Mouse (Mus musculus): ENCODE measurements around the gene Mtch1. TPM values are rescaled to one million over a fixed set of nuclear protein-coding genes. Genes with fewer than 3 reads are reported as not detected.
A peak's percentile ranks its signal among the peaks of the same experiment; 100 is the strongest.

Gene Mtch1
- polyA plus RNA-seq, 1 experiment from 2014 or later: 370 TPM

DNA sequence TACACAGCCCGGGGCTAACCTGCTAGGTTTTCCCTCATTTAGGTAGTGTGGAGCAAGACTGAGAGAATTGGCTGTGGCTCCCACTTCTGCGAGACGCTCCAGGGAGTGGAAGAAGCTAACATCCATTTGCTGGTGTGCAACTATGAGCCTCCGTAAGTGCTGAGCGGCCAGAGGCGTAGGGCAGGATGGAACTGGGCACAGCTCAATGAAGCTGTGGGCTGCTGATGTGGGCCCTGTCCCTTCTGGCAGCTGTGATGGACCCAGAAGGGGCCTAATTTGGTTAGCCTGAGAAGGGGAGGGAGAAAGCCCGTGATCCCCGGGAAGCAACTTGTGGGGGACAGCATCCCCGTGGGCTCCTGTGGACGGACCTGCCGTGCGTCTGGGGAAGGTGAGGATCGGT lies 21.9 kb downstream of the Mtch1 start:
- Histone ChIP-seq H3K9ac (replicated peaks; ENCODE audit: low read length) (peak overlapping the region; percentile 58), H3K4me2 (ENCODE audit: low read depth, low read length) (peak overlapping the region; percentile 59; the same call in 1 of the 2 replicates), H3K9me3 (replicated peaks; ENCODE audit: control insufficient read depth, low read length) (no peaks in the 10 kb centered on the region), H3K36me3 (replicated peaks; ENCODE audit: control insufficient read depth, insufficient read depth, low read depth, low read length) (no peaks in the 10 kb centered on the region), H3K4me3 (ENCODE audit: low read depth, low read length) (no peak overlapping the region), H3K4me1 (ENCODE audit: control insufficient read depth, insufficient read depth, low read length) (peaks cover 5% of the 10 kb centered on the region), H3K27me3 (ENCODE audit: control insufficient read depth, insufficient read depth, low read length) (peaks cover 24% of the 10 kb centered on the region), H3K27ac (replicated peaks; ENCODE audit: low read depth, low read length) (no peak overlapping the region)
- no peak for ATAC-seq (replicated peaks; ENCODE audit: insufficient number of reproducible peaks, low FRiP score, low TSS enrichment, low read depth)
- WGBS: 42% methylated on average over 13 of the region's 13 CpGs
- DNase-seq (ENCODE audit: low spot score): no peak

DNA sequence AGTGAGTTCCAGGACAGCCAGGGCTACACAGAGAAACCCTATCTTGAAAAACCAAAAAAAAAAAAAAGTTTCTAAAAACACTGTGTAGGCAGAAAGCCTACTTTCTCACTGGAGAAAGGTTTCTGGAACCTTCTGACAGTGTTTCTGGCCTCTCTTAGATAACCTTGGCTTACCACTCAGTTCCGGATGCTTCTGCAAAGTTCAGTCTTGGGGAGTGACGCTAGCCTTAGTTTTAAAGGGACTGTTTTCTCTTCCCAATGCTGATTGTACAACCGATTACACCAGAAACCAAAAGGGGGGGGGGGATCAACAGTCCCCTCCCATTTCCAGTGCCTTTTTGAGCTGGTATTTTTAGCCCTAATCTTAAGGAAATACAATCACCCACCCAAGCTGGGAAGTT lies 24.1 kb downstream of the Mtch1 start:
- 84% methylated on average over 3 of the region's 3 CpGs for WGBS
- ATAC-seq (replicated peaks; ENCODE audit: insufficient number of reproducible peaks, low FRiP score, low TSS enrichment, low read depth): no peak
- no peak overlapping the region for H3K4me2 ChIP-seq (ENCODE audit: low read depth, low read length)
- H3K9me3 ChIP-seq (replicated peaks; ENCODE audit: control insufficient read depth, low read length): no peaks in the 10 kb centered on the region
- peaks cover 25% of the 10 kb centered on the region for H3K27me3 ChIP-seq (ENCODE audit: control insufficient read depth, insufficient read depth, low read length)
- H3K36me3 ChIP-seq (replicated peaks; ENCODE audit: control insufficient read depth, insufficient read depth, low read depth, low read length): no peaks in the 10 kb centered on the region
- no peak overlapping the region for H3K27ac ChIP-seq (replicated peaks; ENCODE audit: low read depth, low read length)
- H3K4me1 ChIP-seq (ENCODE audit: control insufficient read depth, insufficient read depth, low read length): peaks cover 5% of the 10 kb centered on the region
- no peak for DNase-seq (ENCODE audit: low spot score)
- no peak overlapping the region for H3K4me3 ChIP-seq (ENCODE audit: low read depth, low read length)
- no peak overlapping the region for H3K9ac ChIP-seq (replicated peaks; ENCODE audit: low read length)

DNA sequence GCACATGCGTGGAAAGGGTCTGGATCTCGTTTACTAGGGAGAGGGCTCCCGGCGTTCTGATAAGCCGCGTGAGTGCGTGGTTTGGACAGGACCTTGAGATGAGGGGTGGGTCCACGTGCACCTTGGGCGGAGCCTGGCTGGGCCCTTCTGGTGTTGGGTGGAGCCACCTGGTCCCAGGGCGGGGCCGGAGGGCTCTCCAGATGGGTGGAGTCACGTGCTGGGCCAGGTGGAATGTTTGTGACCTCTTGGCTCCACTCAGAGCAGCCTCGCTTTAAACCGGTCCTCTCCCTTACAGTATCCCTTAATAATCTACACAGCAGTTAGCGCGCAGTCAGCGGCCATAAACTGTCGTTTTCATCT lies 25.2 kb downstream of the Mtch1 start:
- Histone ChIP-seq H3K36me3 (replicated peaks; ENCODE audit: control insufficient read depth, insufficient read depth, low read depth, low read length) (no peaks in the 10 kb centered on the region), H3K9ac (replicated peaks; ENCODE audit: low read length) (no peak overlapping the region), H3K9me3 (replicated peaks; ENCODE audit: control insufficient read depth, low read length) (no peaks in the 10 kb centered on the region), H3K4me2 (ENCODE audit: low read depth, low read length) (peak overlapping the region; percentile 3), H3K4me3 (ENCODE audit: low read depth, low read length) (no peak overlapping the region; the same call in 1 of the 2 replicates), H3K27me3 (ENCODE audit: control insufficient read depth, insufficient read depth, low read length) (peaks cover 25% of the 10 kb centered on the region), H3K27ac (replicated peaks; ENCODE audit: low read depth, low read length) (no peak overlapping the region), H3K4me1 (ENCODE audit: control insufficient read depth, insufficient read depth, low read length) (peaks cover 5% of the 10 kb centered on the region)
- DNase-seq (ENCODE audit: low spot score): peak; percentile 62
- no peak for ATAC-seq (replicated peaks; ENCODE audit: insufficient number of reproducible peaks, low FRiP score, low TSS enrichment, low read depth)
- 8% methylated on average over 18 of the region's 18 CpGs for WGBS

DNA sequence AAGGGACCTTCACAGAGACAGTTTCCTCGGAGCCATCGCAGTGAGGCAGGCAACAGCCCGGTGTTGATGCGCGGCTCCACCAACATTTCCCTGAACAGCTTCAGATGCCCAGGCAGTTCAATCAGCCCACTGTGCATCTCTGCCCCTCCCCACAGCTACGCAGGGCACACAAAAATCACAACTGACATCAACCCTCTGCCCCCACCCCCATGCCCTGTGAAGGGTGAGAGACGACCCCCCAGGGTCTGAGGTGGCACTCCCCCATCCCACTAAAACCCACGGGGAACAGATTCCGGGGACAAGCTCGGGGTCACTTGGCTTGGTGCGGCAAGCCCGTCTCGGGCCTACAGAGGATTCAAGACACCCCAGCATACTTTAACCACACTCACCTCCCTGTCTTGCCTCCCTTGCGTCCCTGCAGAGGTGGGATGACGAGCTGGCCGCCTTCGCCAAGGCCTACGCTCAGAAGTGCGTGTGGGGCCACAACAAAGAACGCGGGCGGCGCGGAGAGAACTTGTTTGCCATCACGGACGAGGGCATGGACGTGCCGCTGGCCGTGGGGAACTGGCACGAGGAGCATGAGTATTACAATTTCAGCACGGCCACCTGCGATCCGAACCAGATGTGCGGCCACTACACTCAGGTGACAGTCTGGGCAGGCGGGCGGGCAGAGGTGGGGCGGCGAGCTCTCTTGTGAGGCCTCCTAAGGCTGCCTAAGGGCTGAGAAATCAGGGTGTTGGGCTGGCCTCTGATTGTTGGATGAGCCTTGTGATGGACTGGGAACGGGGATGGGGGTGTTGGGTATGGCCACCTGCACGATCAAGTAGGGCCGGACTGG lies 25.8 kb downstream of the Mtch1 start:
- Histone ChIP-seq H3K36me3 (replicated peaks; ENCODE audit: control insufficient read depth, insufficient read depth, low read depth, low read length) (no peaks in the 10 kb centered on the region), H3K27ac (replicated peaks; ENCODE audit: low read depth, low read length) (no peak overlapping the region), H3K9ac (replicated peaks; ENCODE audit: low read length) (0 out of 2 replicates have a peak overlapping the region, but pooled peaks have one; percentile 1), H3K4me2 (ENCODE audit: low read depth, low read length) (peak overlapping the region; percentile 3; the same call in 1 of the 2 replicates), H3K4me3 (ENCODE audit: low read depth, low read length) (no peak overlapping the region; the same call in 1 of the 2 replicates), H3K27me3 (ENCODE audit: control insufficient read depth, insufficient read depth, low read length) (peaks cover 25% of the 10 kb centered on the region), H3K9me3 (replicated peaks; ENCODE audit: control insufficient read depth, low read length) (no peaks in the 10 kb centered on the region), H3K4me1 (ENCODE audit: control insufficient read depth, insufficient read depth, low read length) (peaks cover 5% of the 10 kb centered on the region)
- 9% methylated on average over 41 of the region's 41 CpGs for WGBS
- DNase-seq (ENCODE audit: low spot score) (no peak), ATAC-seq (replicated peaks; ENCODE audit: insufficient number of reproducible peaks, low FRiP score, low TSS enrichment, low read depth) (no peak)

GRCm38 (mm10) chr17:29319881-29320639 lies 27.7 kb downstream of the Mtch1 start:
- Histone ChIP-seq H3K4me2 (ENCODE audit: low read depth, low read length) (no peak overlapping the region), H3K4me3 (ENCODE audit: low read depth, low read length) (no peak overlapping the region), H3K4me1 (ENCODE audit: control insufficient read depth, insufficient read depth, low read length) (peaks cover 3% of the 10 kb centered on the region; the same call in 1 of the 2 replicates), H3K9me3 (replicated peaks; ENCODE audit: control insufficient read depth, low read length) (no peaks in the 10 kb centered on the region), H3K27me3 (ENCODE audit: control insufficient read depth, insufficient read depth, low read length) (peaks cover 22% of the 10 kb centered on the region), H3K36me3 (replicated peaks; ENCODE audit: control insufficient read depth, insufficient read depth, low read depth, low read length) (no peaks in the 10 kb centered on the region), H3K27ac (replicated peaks; ENCODE audit: low read depth, low read length) (no peak overlapping the region), H3K9ac (replicated peaks; ENCODE audit: low read length) (no peak overlapping the region)
- ATAC-seq (replicated peaks; ENCODE audit: insufficient number of reproducible peaks, low FRiP score, low TSS enrichment, low read depth) (no peak), DNase-seq (ENCODE audit: low spot score) (no peak)
- 69% methylated on average over 8 of the region's 8 CpGs for WGBS

- WGBS: 93% methylated on average over 7 of the region's 7 CpGs
- Histone ChIP-seq H3K27me3 (ENCODE audit: control insufficient read depth, insufficient read depth, low read length) (peaks cover 22% of the 10 kb centered on the region), H3K27ac (replicated peaks; ENCODE audit: low read depth, low read length) (no peak overlapping the region), H3K9me3 (replicated peaks; ENCODE audit: control insufficient read depth, low read length) (no peaks in the 10 kb centered on the region), H3K4me1 (ENCODE audit: control insufficient read depth, insufficient read depth, low read length) (peaks cover 3% of the 10 kb centered on the region; the same call in 1 of the 2 replicates), H3K36me3 (replicated peaks; ENCODE audit: control insufficient read depth, insufficient read depth, low read depth, low read length) (no peaks in the 10 kb centered on the region), H3K4me3 (ENCODE audit: low read depth, low read length) (no peak overlapping the region), H3K4me2 (ENCODE audit: low read depth, low read length) (no peak overlapping the region), H3K9ac (replicated peaks; ENCODE audit: low read length) (no peak overlapping the region)
- DNase-seq (ENCODE audit: low spot score): no peak
- no peak for ATAC-seq (replicated peaks; ENCODE audit: insufficient number of reproducible peaks, low FRiP score, low TSS enrichment, low read depth)
Measured at GRCm38 (mm10) chr17:29319476-29319875, 28.3 kb downstream of the Mtch1 start.

- Histone ChIP-seq H3K4me2 (ENCODE audit: low read depth, low read length) (no peak overlapping the region), H3K9ac (replicated peaks; ENCODE audit: low read length) (no peak overlapping the region), H3K27me3 (ENCODE audit: control insufficient read depth, insufficient read depth, low read length) (peaks cover 22% of the 10 kb centered on the region), H3K4me3 (ENCODE audit: low read depth, low read length) (no peak overlapping the region), H3K36me3 (replicated peaks; ENCODE audit: control insufficient read depth, insufficient read depth, low read depth, low read length) (no peaks in the 10 kb centered on the region), H3K27ac (replicated peaks; ENCODE audit: low read depth, low read length) (no peak overlapping the region), H3K4me1 (ENCODE audit: control insufficient read depth, insufficient read depth, low read length) (peaks cover 3% of the 10 kb centered on the region; the same call in 1 of the 2 replicates), H3K9me3 (replicated peaks; ENCODE audit: control insufficient read depth, low read length) (no peaks in the 10 kb centered on the region)
- DNase-seq (ENCODE audit: low spot score): no peak
- 48% methylated on average over 6 of the region's 6 CpGs for WGBS
- no peak for ATAC-seq (replicated peaks; ENCODE audit: insufficient number of reproducible peaks, low FRiP score, low TSS enrichment, low read depth)
Measured at GRCm38 (mm10) chr17:29318731-29319250, 28.9 kb downstream of the Mtch1 start.
